Mouse (Mus musculus): Measurements from ENCODE around the gene Ttc21a. TPM values are rescaled to one million over a fixed set of nuclear protein-coding genes. Genes with fewer than 3 reads are reported as not detected.
A peak's percentile ranks its signal among the peaks of the same experiment; 100 is the strongest.
"Not testable (repeated sequence)": the region's sequence is repeated elsewhere in the genome, so short reads cannot be mapped to it uniquely, and the experiment has no call there.

Gene Ttc21a
- polyA plus RNA-seq, 1 experiment from 2014 or later = 0.44 TPM

- Histone ChIP-seq H3K36me3 (no peaks in the 10 kb centered on the region), H3K27me3 (no peaks in the 10 kb centered on the region), H3K9me3 (no peaks in the 10 kb centered on the region), H3K27ac (peak overlapping the region; percentile 78), H3K9ac (replicated peaks) (peak overlapping the region; percentile 53; the same call in 1 of the 2 replicates), H3K4me2 (peak overlapping the region; percentile 59), H3K4me3 (replicated peaks) (peak overlapping the region; percentile 42), H3K4me1 (replicated peaks) (peaks cover 12% of the 10 kb centered on the region)
- WGBS = 11% methylated on average over 31 of the region's 31 CpGs
- ATAC-seq (ENCODE audit: insufficient number of reproducible peaks, insufficient read depth, low FRiP score, low TSS enrichment, low read depth) = peak; percentile 83
Observed at GRCm38 (mm10) chr9:120001945-120002725, 64.7 kb downstream of the Ttc21a start.

GRCm38 (mm10) chr9:120002893-120003292 is 65.5 kb downstream of the Ttc21a start:
- peaks cover 3% of the 10 kb centered on the region; the same call in 1 of the 2 replicates for H3K9me3 ChIP-seq
- H3K27ac ChIP-seq = no peak overlapping the region
- no peak overlapping the region for H3K4me3 ChIP-seq (replicated peaks)
- no peak overlapping the region for H3K9ac ChIP-seq (replicated peaks)
- H3K36me3 ChIP-seq = no peaks in the 10 kb centered on the region
- WGBS = 75% methylated on average over 5 of the region's 5 CpGs
- H3K4me2 ChIP-seq = no peak overlapping the region
- no peak for ATAC-seq (ENCODE audit: insufficient number of reproducible peaks, insufficient read depth, low FRiP score, low TSS enrichment, low read depth)
- peaks cover 12% of the 10 kb centered on the region for H3K4me1 ChIP-seq (replicated peaks)
- H3K27me3 ChIP-seq = no peaks in the 10 kb centered on the region

GRCm38 (mm10) chr9:120005936-120006335 is 68.5 kb downstream of the Ttc21a start:
- H3K27ac ChIP-seq = no peak overlapping the region
- H3K36me3 ChIP-seq = no peaks in the 10 kb centered on the region
- H3K4me1 ChIP-seq (replicated peaks) = peaks cover 12% of the 10 kb centered on the region
- H3K9ac ChIP-seq (replicated peaks) = no peak overlapping the region
- no peak for ATAC-seq (ENCODE audit: insufficient number of reproducible peaks, insufficient read depth, low FRiP score, low TSS enrichment, low read depth)
- peaks cover 5% of the 10 kb centered on the region; the same call in 1 of the 2 replicates for H3K9me3 ChIP-seq
- whole genome bisulfite sequencing = 66% methylated on average over 3 of the region's 3 CpGs
- no peaks in the 10 kb centered on the region for H3K27me3 ChIP-seq
- no peak overlapping the region for H3K4me2 ChIP-seq
- H3K4me3 ChIP-seq (replicated peaks) = no peak overlapping the region

GRCm38 (mm10) chr9:120007833-120008232 is 70.4 kb downstream of the Ttc21a start:
- no peaks in the 10 kb centered on the region for H3K27me3 ChIP-seq
- H3K9ac ChIP-seq (replicated peaks) = no peak overlapping the region
- no peak overlapping the region for H3K4me3 ChIP-seq (replicated peaks)
- 95% methylated on average over 1 of the region's 1 CpGs for whole genome bisulfite sequencing
- peaks cover 6% of the 10 kb centered on the region for H3K4me1 ChIP-seq (replicated peaks)
- peaks cover 5% of the 10 kb centered on the region; the same call in 1 of the 2 replicates for H3K9me3 ChIP-seq
- H3K27ac ChIP-seq = no peak overlapping the region
- no peak for ATAC-seq (ENCODE audit: insufficient number of reproducible peaks, insufficient read depth, low FRiP score, low TSS enrichment, low read depth)
- no peaks in the 10 kb centered on the region for H3K36me3 ChIP-seq
- H3K4me2 ChIP-seq = no peak overlapping the region

- H3K27me3 ChIP-seq = no peaks in the 10 kb centered on the region
- peaks cover 6% of the 10 kb centered on the region for H3K4me1 ChIP-seq (replicated peaks)
- H3K4me3 ChIP-seq (replicated peaks) = no peak overlapping the region
- H3K36me3 ChIP-seq = no peaks in the 10 kb centered on the region
- no peak overlapping the region for H3K4me2 ChIP-seq
- 70% methylated on average over 7 of the region's 7 CpGs for WGBS
- H3K9me3 ChIP-seq = peaks cover 5% of the 10 kb centered on the region; the same call in 1 of the 2 replicates
- no peak overlapping the region for H3K27ac ChIP-seq
- ATAC-seq (ENCODE audit: insufficient number of reproducible peaks, insufficient read depth, low FRiP score, low TSS enrichment, low read depth) = no peak
- H3K9ac ChIP-seq (replicated peaks) = no peak overlapping the region
Observed at GRCm38 (mm10) chr9:120009226-120009841, 71.9 kb downstream of the Ttc21a start.

- no peak overlapping the region for H3K27ac ChIP-seq
- no peak for ATAC-seq (ENCODE audit: insufficient number of reproducible peaks, insufficient read depth, low FRiP score, low TSS enrichment, low read depth)
- WGBS = 90% methylated on average over 3 of the region's 3 CpGs
Observed at GRCm38 (mm10) chr9:120009871-120010270, 72.5 kb downstream of the Ttc21a start.

GRCm38 (mm10) chr9:120010781-120011511 is 73.5 kb downstream of the Ttc21a start:
- 2% methylated on average over 56 of the region's 60 CpGs for WGBS
- ATAC-seq (ENCODE audit: insufficient number of reproducible peaks, insufficient read depth, low FRiP score, low TSS enrichment, low read depth) = peak; percentile 84
- Histone ChIP-seq H3K27me3 (no peaks in the 10 kb centered on the region), H3K36me3 (no peaks in the 10 kb centered on the region), H3K9me3 (peaks cover 5% of the 10 kb centered on the region; the same call in 1 of the 2 replicates), H3K9ac (replicated peaks) (peak overlapping the region; percentile 44; the same call in 1 of the 2 replicates), H3K4me3 (replicated peaks) (peak overlapping the region; percentile 45), H3K27ac (peak overlapping the region; percentile 56; the same call in 1 of the 2 replicates), H3K4me2 (peak overlapping the region; percentile 84), H3K4me1 (replicated peaks) (peaks cover 6% of the 10 kb centered on the region)

More at GRCm38 (mm10) chr9:120009871-120010270, 72.5 kb downstream of the Ttc21a start:
- H3K36me3 ChIP-seq = no peaks in the 10 kb centered on the region
- no peak overlapping the region for H3K4me3 ChIP-seq (replicated peaks)
- no peak overlapping the region for H3K9ac ChIP-seq (replicated peaks)
- H3K4me2 ChIP-seq = no peak overlapping the region
- peaks cover 5% of the 10 kb centered on the region; the same call in 1 of the 2 replicates for H3K9me3 ChIP-seq
- H3K4me1 ChIP-seq (replicated peaks) = peaks cover 6% of the 10 kb centered on the region
- H3K27me3 ChIP-seq = no peaks in the 10 kb centered on the region

GRCm38 (mm10) chr9:120011533-120011932 is 74.1 kb downstream of the Ttc21a start:
- Histone ChIP-seq H3K36me3 (no peaks in the 10 kb centered on the region), H3K27ac (0 out of 2 replicates have a peak overlapping the region, but pooled peaks have one; percentile 45), H3K9me3 (peaks cover 5% of the 10 kb centered on the region; the same call in 1 of the 2 replicates), H3K9ac (replicated peaks) (0 out of 2 replicates have a peak overlapping the region, but pooled peaks have one; percentile 44), H3K4me2 (peak overlapping the region; percentile 84), H3K27me3 (no peaks in the 10 kb centered on the region), H3K4me1 (replicated peaks) (peaks cover 6% of the 10 kb centered on the region; the same call in 1 of the 2 replicates), H3K4me3 (replicated peaks) (peak overlapping the region; percentile 45)
- 3% methylated on average over 10 of the region's 10 CpGs for WGBS
- ATAC-seq (ENCODE audit: insufficient number of reproducible peaks, insufficient read depth, low FRiP score, low TSS enrichment, low read depth) = 0 out of 2 replicates have a peak, but pooled peaks have one; percentile 18

- not testable (repeated sequence) for H3K9ac ChIP-seq (replicated peaks); H3K4me3 ChIP-seq (replicated peaks); H3K4me1 ChIP-seq (replicated peaks); H3K27ac ChIP-seq; ATAC-seq (ENCODE audit: insufficient number of reproducible peaks, insufficient read depth, low FRiP score, low TSS enrichment, low read depth); H3K27me3 ChIP-seq; H3K4me2 ChIP-seq; H3K9me3 ChIP-seq; H3K36me3 ChIP-seq
- WGBS = 80% methylated on average over 6 of the region's 6 CpGs
Observed at GRCm38 (mm10) chr9:120012161-120012560, 74.8 kb downstream of the Ttc21a start.

- Histone ChIP-seq H3K9me3 (peaks cover 4% of the 10 kb centered on the region; the same call in 1 of the 2 replicates), H3K27me3 (no peaks in the 10 kb centered on the region), H3K9ac (replicated peaks) (no peak overlapping the region), H3K27ac (no peak overlapping the region), H3K4me1 (replicated peaks) (peaks cover 6% of the 10 kb centered on the region; the same call in 1 of the 2 replicates), H3K4me2 (no peak overlapping the region), H3K36me3 (no peaks in the 10 kb centered on the region), H3K4me3 (replicated peaks) (no peak overlapping the region)
- no peak for ATAC-seq (ENCODE audit: insufficient number of reproducible peaks, insufficient read depth, low FRiP score, low TSS enrichment, low read depth)
- WGBS = 86% methylated on average over 5 of the region's 5 CpGs
Observed at GRCm38 (mm10) chr9:120012781-120013180, 75.4 kb downstream of the Ttc21a start.
